Mouse (Mus musculus) CD8-positive naive resting alpha-beta T cell, adult 2 months (primary cell): Measurements from ENCODE around the gene Ell2.
"Not testable (repeated sequence)": the region's sequence is repeated elsewhere in the genome, so short reads cannot be mapped to it uniquely, and the experiment has no call there.

Experiments
- DNase-seq, 2 experiments: peaks; one replicate each; pipeline ENCODE4 v3.0.0; 2022; ENCODE audit warnings: low read depth in 2 of 2, low spot score in 2 of 2

The Ell2 gene

DNA sequence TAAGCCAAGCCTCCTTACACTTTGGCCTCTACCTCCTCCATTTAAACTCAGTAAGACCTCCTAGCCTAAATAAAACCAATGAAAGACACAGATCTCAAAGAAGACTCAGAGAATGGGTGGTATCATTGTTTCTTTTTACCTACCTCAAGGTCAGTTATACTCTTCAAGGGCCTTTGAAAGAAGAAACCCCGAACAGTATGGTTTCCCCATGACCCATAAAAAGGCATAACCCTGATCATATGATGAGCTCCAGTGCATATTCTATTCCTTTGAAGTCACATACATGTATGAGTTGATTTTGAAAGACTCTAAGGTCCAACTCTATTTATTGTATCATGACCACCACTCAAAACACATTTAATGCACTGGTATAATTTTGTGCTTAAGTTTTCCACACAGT, at the start of gene Ell2:
Ell2 (plus strand) TSS at position 301 of the 400 bp plus-strand sequence.
- DNase-seq: no peak

- no peak for DNase-seq
Observed at GRCm38 (mm10) chr13:75685438-75685837, 21.1 kb upstream of the Ell2 start.

GRCm38 (mm10) chr13:75686995-75687394, 19.6 kb upstream of the Ell2 start:
- DNase-seq: no peak

DNA sequence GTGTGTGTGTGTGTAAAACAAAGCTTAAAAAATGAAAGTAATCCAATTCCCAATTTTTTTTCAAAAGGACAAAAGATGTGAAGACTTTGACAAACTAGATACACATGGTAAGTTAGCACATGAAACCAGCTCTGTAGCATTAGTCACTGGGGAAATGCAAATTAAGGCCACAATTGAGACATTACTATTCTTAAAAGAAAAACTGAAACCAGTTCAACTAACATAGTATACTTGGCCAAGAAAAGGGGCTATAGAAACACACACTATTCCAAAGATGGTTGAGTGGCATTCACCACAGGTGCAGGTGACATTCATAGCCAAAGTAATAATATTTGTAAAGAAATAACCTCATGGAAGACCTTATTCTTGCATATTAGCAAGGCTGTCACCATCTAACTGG, 14.9 kb upstream of the Ell2 start:
- no peak for DNase-seq

GRCm38 (mm10) chr13:75693081-75693480, 13.5 kb upstream of the Ell2 start:
- no peak for DNase-seq

DNA sequence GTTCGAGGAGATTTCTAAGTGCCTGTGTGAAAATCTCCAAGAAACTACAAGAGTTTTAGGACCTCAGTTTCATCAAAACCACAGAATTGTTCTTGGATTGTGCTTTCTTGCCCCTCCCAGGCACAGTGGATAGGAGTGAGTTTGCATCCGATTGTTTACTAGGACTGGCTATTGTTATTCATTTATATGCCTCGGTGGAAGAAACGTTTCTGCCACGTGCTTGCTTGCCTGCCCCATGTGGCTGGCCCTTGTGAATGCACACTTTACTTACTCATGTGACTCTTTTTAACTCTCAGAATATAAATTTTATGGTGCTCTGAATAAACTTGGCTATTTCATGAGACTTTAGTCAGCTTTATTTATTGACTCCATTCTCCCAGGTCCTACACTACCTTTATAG, 3.7 kb upstream of the Ell2 start:
- DNase-seq: no peak

DNA sequence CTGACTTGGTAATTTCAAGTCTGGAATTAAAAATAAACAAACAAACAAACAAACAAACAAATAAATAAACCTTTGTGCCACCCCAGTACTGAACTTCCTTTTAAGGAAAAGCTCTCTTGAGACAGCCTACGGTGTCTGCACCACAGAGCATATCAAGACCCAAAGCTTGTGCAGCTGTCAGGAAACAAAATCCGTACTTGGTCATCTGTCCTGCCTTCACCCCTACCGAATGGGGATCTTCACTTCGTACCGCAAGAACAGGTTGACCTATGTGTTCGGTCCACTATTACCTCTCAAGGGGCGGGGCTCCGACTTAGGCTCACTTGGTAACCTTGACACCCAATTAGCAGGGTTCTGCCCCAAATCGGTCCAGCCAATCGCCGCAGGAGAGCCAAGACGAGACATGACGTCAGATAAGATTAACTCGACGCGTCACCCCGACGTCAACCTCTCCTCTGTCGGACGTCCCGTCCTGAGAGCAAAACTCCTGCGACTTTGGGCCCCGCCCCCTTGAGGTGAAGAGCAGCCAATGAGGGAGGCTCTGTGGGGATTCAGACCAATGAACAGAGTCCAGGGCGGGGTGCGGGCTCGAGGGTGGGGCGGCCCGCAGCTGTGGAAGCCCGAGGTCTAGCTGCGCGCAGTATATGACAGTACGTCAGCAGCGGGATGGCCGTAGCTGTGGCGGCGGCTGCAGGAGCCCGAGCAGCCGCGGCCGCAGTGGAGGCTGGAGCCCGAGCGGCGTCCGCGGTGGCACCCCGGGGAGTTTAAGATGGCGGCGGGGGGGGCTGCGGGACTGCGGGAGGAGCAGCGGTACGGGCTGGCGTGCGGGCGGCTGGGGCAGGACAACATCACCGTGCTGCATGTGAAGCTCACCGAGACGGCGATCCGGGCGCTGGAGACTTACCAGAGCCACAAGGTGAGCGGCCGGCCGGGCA, 592 bp downstream of the Ell2 start:
- DNase-seq: peak; percentile 66 to 73

GRCm38 (mm10) chr13:75707821-75708636, 1.5 kb downstream of the Ell2 start:
- DNase-seq: peak; percentile 7 to 16

DNA sequence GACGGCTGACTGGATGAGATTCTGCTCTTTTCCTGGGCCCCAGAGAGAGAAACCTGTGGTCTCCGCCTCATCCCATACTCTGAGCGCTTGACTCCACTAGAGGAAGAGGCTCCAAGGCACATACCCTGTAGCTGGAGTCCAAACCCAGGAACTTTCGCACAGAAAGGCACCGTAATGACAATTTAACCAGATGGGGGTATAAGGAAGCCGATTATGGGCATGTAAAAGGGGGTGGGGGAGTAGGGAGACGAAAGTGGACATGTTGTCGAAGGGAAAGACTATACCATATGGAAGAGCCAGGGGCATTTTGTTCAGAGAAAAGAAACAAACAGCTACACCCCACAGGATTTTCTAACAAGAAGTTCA, 2.1 kb downstream of the Ell2 start:
- no peak for DNase-seq

GRCm38 (mm10) chr13:75709026-75709778, 2.6 kb downstream of the Ell2 start:
- DNase-seq: no peak

DNA sequence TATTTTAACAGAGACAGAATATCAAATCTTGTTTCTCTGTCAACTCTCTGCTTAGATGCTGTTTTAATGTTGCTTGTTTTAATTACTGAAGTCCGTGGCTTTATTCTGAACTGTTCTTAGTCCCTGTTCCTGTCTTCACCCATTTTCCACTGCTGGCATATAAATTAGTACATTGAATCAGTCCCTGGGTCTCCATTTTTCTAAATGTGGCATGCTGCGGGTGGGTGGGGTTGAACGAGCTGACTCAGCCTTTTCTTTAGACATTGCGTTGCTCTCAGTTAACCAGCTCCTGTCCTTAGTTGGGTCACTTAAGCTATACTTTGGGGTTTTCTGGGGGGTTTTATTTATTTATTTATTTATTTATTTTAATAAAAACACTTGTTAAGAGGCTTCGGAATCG, 3.6 kb downstream of the Ell2 start:
- no peak for DNase-seq

DNA sequence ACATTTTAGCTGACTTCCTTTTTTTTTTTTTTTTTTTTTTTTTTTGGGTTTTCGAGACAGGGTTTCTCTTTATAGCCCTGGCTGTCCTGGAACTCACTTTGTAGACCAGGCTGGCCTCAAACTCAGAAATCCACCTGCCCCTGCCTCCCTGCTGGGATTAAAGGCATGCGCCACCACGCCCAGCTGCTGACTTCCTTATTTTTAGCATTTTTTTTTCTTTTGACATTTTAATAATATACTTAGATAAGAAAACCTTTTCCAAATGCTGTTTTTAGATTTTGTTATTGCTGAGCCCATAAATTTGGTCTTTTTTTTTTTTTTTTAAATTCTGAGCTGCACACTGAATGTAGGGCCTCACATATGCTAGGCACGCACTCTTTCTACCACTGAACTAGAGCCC, 5.0 kb downstream of the Ell2 start:
- not testable (repeated sequence) for DNase-seq

DNA sequence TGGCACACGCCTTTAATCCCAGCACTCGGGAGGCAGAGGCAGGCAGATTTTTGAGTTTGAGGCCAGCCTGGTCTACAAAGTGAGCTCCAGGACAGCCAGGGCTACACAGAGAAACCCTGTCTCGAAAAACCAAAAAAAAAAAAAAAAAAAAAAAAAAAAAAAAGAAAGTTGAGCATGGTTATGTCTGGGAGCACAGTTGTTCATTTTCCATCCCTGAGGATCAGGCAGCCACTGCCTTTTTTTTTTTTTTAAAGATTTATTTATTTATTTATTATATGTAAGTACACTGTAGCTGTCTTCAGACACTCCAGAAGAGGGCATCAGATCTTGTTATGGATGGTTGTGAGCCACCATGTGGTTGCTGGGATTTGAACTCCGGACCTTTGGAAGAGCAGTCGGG, 6.0 kb downstream of the Ell2 start:
- DNase-seq: not testable (repeated sequence)

- no peak for DNase-seq
Observed at GRCm38 (mm10) chr13:75714407-75714806, 7.8 kb downstream of the Ell2 start.

GRCm38 (mm10) chr13:75717638-75718302, 11.2 kb downstream of the Ell2 start:
- no peak for DNase-seq

- no peak for DNase-seq
Observed at GRCm38 (mm10) chr13:75718376-75718775, 11.8 kb downstream of the Ell2 start.

DNA sequence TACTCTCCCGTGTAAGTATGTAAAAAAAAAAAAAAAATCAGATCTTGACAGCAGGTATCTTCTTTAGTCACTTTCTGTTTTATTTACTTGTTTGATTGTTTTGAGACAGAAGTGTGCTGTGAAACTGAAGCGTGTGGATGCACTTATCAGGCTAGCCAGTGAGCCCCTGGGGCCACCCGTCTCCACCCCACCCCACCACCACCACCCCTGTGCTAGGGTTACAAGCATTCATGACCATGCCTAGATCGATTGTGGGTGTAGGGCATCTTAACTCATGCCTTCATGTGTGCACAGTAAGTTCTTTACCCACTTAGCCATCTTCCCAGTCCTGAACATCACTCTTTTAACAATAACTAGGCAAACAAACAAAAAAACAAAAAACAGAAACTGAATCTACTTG, 13.1 kb downstream of the Ell2 start:
- no peak for DNase-seq

DNA sequence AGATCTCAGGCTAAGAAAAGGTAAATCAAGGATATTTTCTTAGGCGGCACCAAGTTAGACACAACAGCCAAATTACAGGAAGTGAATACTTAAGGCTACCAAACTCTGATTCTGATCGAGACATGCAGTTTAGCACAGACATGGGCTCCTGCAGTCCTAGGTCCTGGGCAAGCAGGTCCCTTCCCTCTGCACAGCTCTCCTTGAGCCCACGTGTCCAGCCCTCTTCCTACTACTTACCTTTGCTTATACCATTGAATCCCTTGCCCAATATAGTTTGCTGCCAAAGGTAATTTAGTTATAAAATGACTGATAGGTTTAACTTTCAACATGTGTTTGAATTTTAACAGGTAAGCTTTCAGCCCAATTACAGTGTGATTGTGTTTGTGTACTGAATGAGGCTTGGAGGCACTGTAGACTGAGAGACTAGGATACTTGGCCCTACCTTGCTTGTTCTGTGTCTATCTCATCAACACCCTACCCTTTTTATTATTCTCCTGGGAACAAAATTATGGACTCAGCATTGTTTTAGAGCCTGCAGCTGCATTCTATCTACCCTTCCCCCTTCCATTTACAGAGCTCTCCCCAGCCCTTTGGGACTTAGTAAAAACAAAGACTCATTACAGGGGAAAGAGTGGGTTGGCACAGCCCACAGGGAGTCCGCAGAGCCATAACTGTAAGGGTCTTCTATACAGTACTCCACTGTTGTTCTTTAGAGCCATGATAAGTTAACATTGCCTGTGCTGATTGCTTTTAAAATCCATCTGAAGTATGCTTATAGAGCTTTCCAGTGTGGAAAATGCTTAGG, 20.2 kb downstream of the Ell2 start:
- no peak for DNase-seq

GRCm38 (mm10) chr13:75727932-75728331, 21.4 kb downstream of the Ell2 start:
- no peak for DNase-seq

- DNase-seq: no peak
Observed at GRCm38 (mm10) chr13:75729834-75730233, 23.3 kb downstream of the Ell2 start.
